Mouse (Mus musculus) ES-E14 (cell line): ENCODE measurements around the gene Mlc1. TPM values are rescaled to one million over a fixed set of nuclear protein-coding genes. Genes with fewer than 3 reads are reported as not detected.

Experiments used
- DNase-seq: peaks from one replicate; pipeline ENCODE4 v3.0.0-alpha.2; 2013; ENCODE audit warnings: low read depth, low spot score
- H3K27ac ChIP-seq: 2 replicates; pipeline ENCODE4 v1.5.1; 2012; ENCODE audit warnings: low read depth, mild to moderate bottlenecking, low read length, moderate library complexity, mixed read lengths; ENCODE audit not compliant: poor library complexity, insufficient read depth, severe bottlenecking
- H3K36me3 ChIP-seq: 2 replicates; pipeline ENCODE4 v1.6.1; 2012; ENCODE audit warnings: mild to moderate bottlenecking, low read length, moderate library complexity, mixed read lengths; ENCODE audit not compliant: control insufficient read depth, poor library complexity, insufficient read depth, severe bottlenecking
- H3K4me1 ChIP-seq, 2 experiments: fragments of 150-350 bp in 1 of 2; sonication (generic) in 1 of 2; 2 replicates each; pipeline ENCODE4 v1.6.1; 2012; ENCODE audit warnings: low read length in 2 of 2, mild to moderate bottlenecking in 1 of 2, mixed read lengths in 1 of 2; ENCODE audit not compliant: control insufficient read depth in 2 of 2, insufficient read depth in 2 of 2, poor library complexity in 1 of 2
- H3K4me3 ChIP-seq, 2 experiments: fragments of 150-350 bp in 1 of 2; sonication (generic) in 1 of 2; 2 replicates each; pipeline ENCODE4 v1.5.1; 2012; ENCODE audit warnings: low read length in 2 of 2, low read depth in 1 of 2, mild to moderate bottlenecking in 1 of 2, mixed read lengths in 1 of 2; ENCODE audit not compliant: insufficient read depth in 1 of 2, poor library complexity in 1 of 2, severe bottlenecking in 1 of 2
- H3K9ac ChIP-seq: 2 replicates; pipeline ENCODE4 v1.6.1; 2012; ENCODE audit warnings: low read depth, mild to moderate bottlenecking, low read length, mixed read lengths; ENCODE audit not compliant: poor library complexity, insufficient read depth, severe bottlenecking
- H3K9me3 ChIP-seq: fragments of 150-350 bp; sonication (generic); 2 replicates; pipeline ENCODE4 v1.6.1; 2012; ENCODE audit warnings: low read depth, mild to moderate bottlenecking, low read length; ENCODE audit not compliant: control insufficient read depth, insufficient read depth
- CHD2 ChIP-seq: IDR thresholded peaks from 2 replicates; pipeline ENCODE4 v1.6.1; 2014; ENCODE audit warnings: mild to moderate bottlenecking, low read depth, low read length, inconsistent platforms
- HCFC1 ChIP-seq: IDR thresholded peaks from 2 replicates; pipeline ENCODE4 v1.6.1; 2012; ENCODE audit warnings: low read length, inconsistent platforms, borderline replicate concordance; ENCODE audit not compliant: insufficient read depth
- MAFK ChIP-seq: IDR thresholded peaks from 2 replicates; pipeline ENCODE4 v1.6.1; 2014; ENCODE audit warnings: mild to moderate bottlenecking, low read depth, low read length, inconsistent platforms; ENCODE audit not compliant: insufficient read depth
- ZC3H11A ChIP-seq: IDR thresholded peaks from 2 replicates; pipeline ENCODE4 v1.6.1; 2012; ENCODE audit warnings: low read depth, mild to moderate bottlenecking, inconsistent platforms, low read length, borderline replicate concordance
- ZNF384 ChIP-seq: IDR thresholded peaks from 2 replicates; pipeline ENCODE4 v1.6.1; 2012; ENCODE audit warnings: low read depth, low read length, inconsistent platforms
- in situ Hi-C, 2 experiments: fragments of 600-800 bp; cut with MboI; formaldehyde crosslinking; loops; one replicate each; pipeline ENCODE4 v1.15.1; 2025; ENCODE audit warnings: low sequenced_read_pairs in 2 of 2, inconsistent platforms in 1 of 2; ENCODE audit not compliant: unreplicated experiment in 2 of 2
- total RNA-seq: library from RNA; depleted of rRNA; stranded (reverse); fragments of 300-350 nt; gene quantifications from 2 replicates; pipeline ENCODE4 v1.2.3, GENCODE M21; 2012; rRNA removed

The Mlc1 gene
- total RNA-seq, 1 experiment = 0.36 TPM

DNA sequence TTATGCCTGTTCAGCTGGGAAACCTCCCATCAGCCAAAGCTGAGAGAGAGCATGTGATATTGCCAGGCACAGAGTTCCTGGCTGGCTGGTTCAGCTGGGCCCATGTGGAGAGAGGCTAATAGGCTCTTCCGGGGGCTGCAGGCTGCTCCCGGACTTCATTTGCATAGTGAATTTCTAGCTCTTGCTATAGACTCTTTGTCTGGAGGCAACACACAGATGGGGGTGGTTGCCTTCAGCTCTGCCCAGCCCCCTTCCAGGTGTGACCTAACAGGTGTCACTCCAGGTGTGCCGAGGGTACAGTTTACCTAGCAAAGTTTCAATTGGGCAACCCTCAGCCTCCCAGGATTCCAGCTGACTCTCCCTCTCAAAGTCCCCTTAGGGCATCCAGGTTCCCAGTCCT, 62.4 kb downstream of the Mlc1 start:
- H3K9me3 ChIP-seq = no peaks in the 10 kb centered on the region
- in situ Hi-C loops = no loop called here
- H3K4me3 ChIP-seq = no peak overlapping the region
- H3K4me1 ChIP-seq = peaks cover 6 to 29% of the 10 kb centered on the region in 2 experiments; a peak in 3 of 4 replicates
- no peak for DNase-seq
- H3K9ac ChIP-seq = no peak overlapping the region
- no peaks in the 10 kb centered on the region for H3K36me3 ChIP-seq
- H3K27ac ChIP-seq = no peak overlapping the region
- TF ChIP-seq MAFK (no peak), CHD2 (no peak), ZC3H11A (no peak), HCFC1 (no peak), ZNF384 (no peak)

DNA sequence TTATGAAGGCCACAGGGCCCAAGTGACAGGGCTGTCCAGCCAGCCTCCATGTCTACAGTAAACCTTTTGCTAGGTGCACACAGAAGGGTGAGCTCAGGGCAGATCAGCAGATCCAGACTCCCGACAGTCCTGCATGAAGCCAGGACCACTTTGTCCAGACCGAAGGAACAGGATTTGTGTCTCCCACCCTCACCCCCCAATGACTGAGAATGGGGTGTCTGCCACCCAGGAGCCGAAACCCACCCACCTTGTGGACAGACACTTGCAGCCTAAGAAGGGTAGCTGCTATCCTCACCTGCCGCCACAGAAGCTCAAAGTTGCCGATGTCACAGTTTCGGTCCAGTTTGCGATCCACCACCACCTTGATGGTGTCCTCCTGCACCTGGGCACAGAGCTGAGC, 63.8 kb downstream of the Mlc1 start:
- Histone ChIP-seq H3K9me3 (no peaks in the 10 kb centered on the region), H3K9ac (no peak overlapping the region), H3K4me1 (peaks cover 6 to 29% of the 10 kb centered on the region in 2 experiments; a peak in 3 of 4 replicates), H3K36me3 (no peaks in the 10 kb centered on the region), H3K4me3 (no peak overlapping the region), H3K27ac (no peak overlapping the region)
- TF ChIP-seq ZNF384 = no peak
- TF ChIP-seq MAFK = no peak
- TF ChIP-seq CHD2 = no peak
- no peak for TF ChIP-seq ZC3H11A
- TF ChIP-seq HCFC1 = no peak
- in situ Hi-C loops = no loop called here
- DNase-seq = no peak

DNA sequence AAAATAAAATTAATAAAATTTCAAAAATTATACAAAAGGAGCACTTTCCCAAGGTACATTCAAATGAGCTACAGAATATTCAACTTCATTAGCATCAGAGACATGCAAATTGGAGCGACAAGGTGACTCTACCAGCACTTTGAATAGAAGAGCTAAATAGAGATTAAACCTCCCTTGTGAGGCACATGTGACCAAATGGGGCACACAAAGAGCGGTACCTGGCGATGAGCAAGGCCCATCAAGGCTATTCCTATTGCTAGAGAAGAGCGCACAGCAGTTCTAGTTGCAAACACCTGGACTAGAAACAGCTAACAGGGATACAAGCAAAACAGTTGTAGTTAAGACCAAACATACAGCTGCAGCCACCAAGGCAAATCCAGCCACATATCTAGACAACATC, 72.5 kb downstream of the Mlc1 start:
- no peak for DNase-seq
- Histone ChIP-seq H3K4me3 (no peak overlapping the region), H3K4me1 (0 out of 4 replicates have a peak, but pooled peaks cover 0 to 2% of the 10 kb centered on the region in 2 experiments), H3K27ac (no peak overlapping the region), H3K9ac (no peak overlapping the region), H3K9me3 (no peaks in the 10 kb centered on the region), H3K36me3 (no peaks in the 10 kb centered on the region)
- in situ Hi-C loops = no loop called here
- no peak for TF ChIP-seq MAFK
- no peak for TF ChIP-seq ZC3H11A
- no peak for TF ChIP-seq HCFC1
- TF ChIP-seq CHD2 = no peak

Other genes with a start within 250 kb of the Mlc1 start
- gene Brd1, start 244.8 kb downstream of the Mlc1 start, total RNA-seq = 52.0 and 54.2 TPM in 2 replicates
- 32.9 and 43.6 TPM in 2 replicates for gene Zbed4, start 227.3 kb downstream of the Mlc1 start, total RNA-seq
- 17.0 and 17.8 TPM in 2 replicates for gene Alg12, start 159.7 kb downstream of the Mlc1 start, total RNA-seq
- 324 and 328 TPM in 2 replicates for gene Creld2, start 159.4 kb downstream of the Mlc1 start, total RNA-seq
- gene Pim3, start 116.8 kb downstream of the Mlc1 start, total RNA-seq = 159 and 169 TPM in 2 replicates
- gene Ttll8, start 24.6 kb downstream of the Mlc1 start, total RNA-seq = 0.11 and 0.13 TPM in 2 replicates
- 26.7 and 34.4 TPM in 2 replicates for gene Mov10l1, start 3.9 kb upstream of the Mlc1 start, total RNA-seq
- gene Panx2, start 80.7 kb upstream of the Mlc1 start, total RNA-seq = 0.22 and 0.58 TPM in 2 replicates
- 24.2 and 29.9 TPM in 2 replicates for gene Trabd, start 96.1 kb upstream of the Mlc1 start, total RNA-seq
- gene Selenoo, start 110.1 kb upstream of the Mlc1 start, total RNA-seq = 7.5 and 8.7 TPM in 2 replicates
- gene Tubgcp6, start 144.1 kb upstream of the Mlc1 start, total RNA-seq = 37.3 and 45.0 TPM in 2 replicates
- gene Hdac10, start 149.7 kb upstream of the Mlc1 start, total RNA-seq = 7.4 and 11.4 TPM in 2 replicates
- gene Mapk12, start 161.7 kb upstream of the Mlc1 start, total RNA-seq = 8.1 and 10.6 TPM in 2 replicates
- 6.6 and 12.7 TPM in 2 replicates for gene Mapk11, start 170.6 kb upstream of the Mlc1 start, total RNA-seq
- 116 and 178 TPM in 2 replicates for gene Plxnb2, start 201.8 kb upstream of the Mlc1 start, total RNA-seq
- 14.4 and 24.7 TPM in 2 replicates for gene Dennd6b, start 217.5 kb upstream of the Mlc1 start, total RNA-seq
- 8.6 and 9.2 TPM in 2 replicates for gene Ppp6r2, start 232.5 kb upstream of the Mlc1 start, total RNA-seq